Mouse (Mus musculus) MEL (cell line): Measurements from ENCODE around the gene C2. TPM values are rescaled to one million over a fixed set of nuclear protein-coding genes. Genes with fewer than 3 reads are reported as not detected.

ENCODE experiments used
- DNase-seq: peaks from one replicate; pipeline ENCODE4 v3.0.0; 2011; ENCODE audit warnings: low read depth, low spot score
- H3K27ac ChIP-seq: 2 replicates; pipeline ENCODE4 v1.5.1; 2012; ENCODE audit warnings: low read depth, mild to moderate bottlenecking, control low read depth, low read length, moderate library complexity; ENCODE audit not compliant: control insufficient read depth
- H3K27me3 ChIP-seq, 2 experiments: fragments of 150-350 bp in 1 of 2; sonication (generic) in 1 of 2; 2 replicates each; pipeline ENCODE4 v1.6.1; 2012; ENCODE audit warnings: low read length in 2 of 2, mild to moderate bottlenecking in 2 of 2, improper control_type of control experiment in 1 of 2, moderate library complexity in 1 of 2; ENCODE audit not compliant: insufficient read depth in 2 of 2, control insufficient read depth in 1 of 2
- H3K36me3 ChIP-seq, 2 experiments: 2 replicates each; pipeline ENCODE4 v1.6.1; 2012 to 2014; ENCODE audit warnings: low read length in 2 of 2, improper control_type of control experiment in 1 of 2, inconsistent platforms in 1 of 2, mild to moderate bottlenecking in 1 of 2; ENCODE audit not compliant: insufficient read depth in 2 of 2, control insufficient read depth in 1 of 2
- H3K4me1 ChIP-seq, 2 experiments: fragments of 150-350 bp in 1 of 2; sonication (generic) in 1 of 2; 2 replicates each; pipeline ENCODE4 v1.6.1; 2012; ENCODE audit warnings: low read length in 2 of 2, improper control_type of control experiment in 1 of 2, mild to moderate bottlenecking in 1 of 2; ENCODE audit not compliant: insufficient read depth in 2 of 2, control insufficient read depth in 1 of 2
- H3K4me3 ChIP-seq, 2 experiments: fragments of 150-350 bp in 1 of 2; sonication (generic) in 1 of 2; 2 replicates each; pipeline ENCODE4 v1.5.1; 2012; ENCODE audit warnings: low read depth in 2 of 2, low read length in 2 of 2, mild to moderate bottlenecking in 2 of 2, moderate library complexity in 2 of 2, control low read depth in 1 of 2, improper control_type of control experiment in 1 of 2; ENCODE audit not compliant: control insufficient read depth in 1 of 2, insufficient read depth in 1 of 2
- H3K79me2 ChIP-seq: 2 replicates; pipeline ENCODE4 v1.6.1; 2012; ENCODE audit warnings: mild to moderate bottlenecking, low read length, moderate library complexity; ENCODE audit not compliant: control insufficient read depth, poor library complexity, insufficient read depth
- H3K9ac ChIP-seq: 2 replicates; pipeline ENCODE4 v1.6.1; 2012; ENCODE audit warnings: low read depth, mild to moderate bottlenecking, control low read depth, low read length, moderate library complexity; ENCODE audit not compliant: control insufficient read depth, poor library complexity, severe bottlenecking
- H3K9me3 ChIP-seq: fragments of 150-350 bp; sonication (generic); replicated peaks from 2 replicates; pipeline ENCODE4 v1.6.1; 2012; ENCODE audit warnings: mild to moderate bottlenecking, low read length, improper control_type of control experiment, moderate library complexity; ENCODE audit not compliant: insufficient read depth
- E2F4 ChIP-seq: IDR thresholded peaks from 2 replicates; pipeline ENCODE4 v1.6.1; 2011; ENCODE audit warnings: low read depth, low read length, improper control_type of control experiment, borderline replicate concordance
- ELF1 ChIP-seq: IDR thresholded peaks from 2 replicates; pipeline ENCODE4 v1.6.1; 2014; ENCODE audit warnings: low read depth, mild to moderate bottlenecking, inconsistent platforms, low read length, improper control_type of control experiment, moderate library complexity
- EP300 ChIP-seq, 2 experiments: IDR thresholded peaks; 2 replicates each; pipeline ENCODE4 v1.6.1; 2011; ENCODE audit warnings: improper control_type of control experiment in 2 of 2, low read length in 2 of 2, low read depth in 1 of 2, mild to moderate bottlenecking in 1 of 2
- ETS1 ChIP-seq: IDR thresholded peaks from 2 replicates; pipeline ENCODE4 v1.6.1; 2012; ENCODE audit warnings: low read depth, mild to moderate bottlenecking, inconsistent platforms, low read length, improper control_type of control experiment, moderate library complexity
- GABPA ChIP-seq: IDR thresholded peaks from 2 replicates; pipeline ENCODE4 v1.6.1; 2012; ENCODE audit warnings: low read depth, mild to moderate bottlenecking, inconsistent platforms, low read length, improper control_type of control experiment, moderate library complexity
- HCFC1 ChIP-seq: IDR thresholded peaks from 2 replicates; pipeline ENCODE4 v1.6.1; 2012; ENCODE audit warnings: low read depth, mild to moderate bottlenecking, inconsistent platforms, low read length, improper control_type of control experiment, moderate library complexity
- JUND ChIP-seq: IDR thresholded peaks from 2 replicates; pipeline ENCODE4 v1.6.1; 2011; ENCODE audit warnings: low read depth, mild to moderate bottlenecking, improper control_type of control experiment, low read length
- MAX ChIP-seq: IDR thresholded peaks from 2 replicates; pipeline ENCODE4 v1.6.1; 2011; ENCODE audit warnings: low read length, improper control_type of control experiment
- MAZ ChIP-seq: IDR thresholded peaks from 2 replicates; pipeline ENCODE4 v1.6.1; 2012; ENCODE audit warnings: low read depth, mild to moderate bottlenecking, inconsistent platforms, low read length, improper control_type of control experiment
- MEF2A ChIP-seq: IDR thresholded peaks from 2 replicates; pipeline ENCODE4 v1.6.1; 2014; ENCODE audit warnings: low read depth, mild to moderate bottlenecking, inconsistent platforms, low read length, improper control_type of control experiment; ENCODE audit not compliant: poor library complexity, insufficient replicate concordance, severe bottlenecking; ENCODE audit errors: extremely low read depth
- MXI1 ChIP-seq: IDR thresholded peaks from 2 replicates; pipeline ENCODE4 v1.6.1; 2011; ENCODE audit warnings: mild to moderate bottlenecking, low read depth, low read length, improper control_type of control experiment
- MYB ChIP-seq: IDR thresholded peaks from 2 replicates; pipeline ENCODE4 v1.6.1; 2011; ENCODE audit warnings: mild to moderate bottlenecking, low read depth, low read length, improper control_type of control experiment
- MYC ChIP-seq: IDR thresholded peaks from 2 replicates; pipeline ENCODE4 v1.6.1; 2011; ENCODE audit warnings: low read depth, mild to moderate bottlenecking, low read length, improper control_type of control experiment, moderate library complexity
- RCOR1 ChIP-seq: IDR thresholded peaks from 2 replicates; pipeline ENCODE4 v1.6.1; 2012; ENCODE audit warnings: low read depth, mild to moderate bottlenecking, inconsistent platforms, low read length, improper control_type of control experiment
- SIN3A ChIP-seq: IDR thresholded peaks from 2 replicates; pipeline ENCODE4 v1.6.1; 2012; ENCODE audit warnings: low read length, improper control_type of control experiment, inconsistent platforms
- SMC3 ChIP-seq: IDR thresholded peaks from 2 replicates; pipeline ENCODE4 v1.6.1; 2011; ENCODE audit warnings: low read depth, low read length, improper control_type of control experiment
- TCF12 ChIP-seq: IDR thresholded peaks from 2 replicates; pipeline ENCODE4 v1.6.1; 2014; ENCODE audit warnings: low read depth, mild to moderate bottlenecking, inconsistent platforms, low read length, improper control_type of control experiment, moderate library complexity
- USF2 ChIP-seq, 2 experiments: IDR thresholded peaks; 2 replicates each; pipeline ENCODE4 v1.6.1; 2011 to 2012; ENCODE audit warnings: improper control_type of control experiment in 2 of 2, low read length in 2 of 2, borderline replicate concordance in 1 of 2, inconsistent platforms in 1 of 2, low read depth in 1 of 2, mild to moderate bottlenecking in 1 of 2; ENCODE audit not compliant: insufficient read depth in 1 of 2
- ZC3H11A ChIP-seq: IDR thresholded peaks from 2 replicates; pipeline ENCODE4 v1.6.1; 2012; ENCODE audit warnings: low read depth, mild to moderate bottlenecking, inconsistent platforms, low read length, improper control_type of control experiment
- ZMIZ1 ChIP-seq: IDR thresholded peaks from 2 replicates; pipeline ENCODE4 v1.6.1; 2012; ENCODE audit warnings: low read depth, mild to moderate bottlenecking, inconsistent platforms, low read length, improper control_type of control experiment, moderate library complexity
- polyA plus RNA-seq, 2 experiments: library from polyadenylated mRNA; stranded (reverse) in 1 of 2; unstranded in 1 of 2; fragments of >175 nt in 1 of 2; fragments of >200 nt in 1 of 2; gene quantifications; 2 replicates each; pipeline versions ENCODE4 v1.2.1 to v1.2.4; 2012; ENCODE audit warnings: low replicate concordance in 2 of 2, low read depth in 1 of 2; ENCODE audit not compliant: insufficient read length in 2 of 2, insufficient read depth in 1 of 2, missing spikeins in 1 of 2
- total RNA-seq: library from RNA; depleted of rRNA; stranded (reverse); fragments of 300-350 nt; gene quantifications from 2 replicates; pipeline ENCODE4 v1.2.3, GENCODE M21; 2012

C2 gene
- total and polyA plus RNA-seq, 3 experiments, result 2.2 to 9.4 TPM; not detected in 1

DNA sequence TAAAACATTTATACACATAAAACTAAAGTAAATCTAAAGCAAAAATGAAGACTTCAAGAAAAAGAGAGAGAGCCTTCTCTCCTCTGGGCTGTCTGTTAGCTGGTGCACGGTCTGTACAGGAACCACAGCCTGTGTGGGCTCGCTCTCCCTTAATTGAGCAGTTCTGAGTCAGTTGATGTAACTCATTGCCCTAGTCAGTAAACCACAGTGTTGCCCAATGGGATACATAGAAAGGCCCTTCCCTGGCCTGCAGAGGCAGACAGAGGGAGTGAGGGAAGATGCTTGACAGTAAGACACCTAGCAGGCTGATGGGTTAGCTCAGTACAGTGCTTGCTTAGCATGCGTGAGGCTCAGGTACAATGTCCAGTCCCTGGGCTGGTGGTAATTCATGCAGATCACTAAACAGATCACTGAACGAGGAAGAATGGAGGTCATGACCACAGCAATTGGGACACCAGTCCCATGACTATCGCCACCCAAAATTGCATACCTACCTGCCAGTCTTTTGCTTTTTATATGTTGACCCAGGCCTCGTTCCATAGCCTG, 40.0 kb upstream of the C2 start:
- H3K4me1 ChIP-seq, result peaks cover 0 to 7% of the 10 kb centered on the region in 2 experiments; a peak in 2 of 4 replicates
- no peak for DNase-seq
- peaks cover 0 to 6% of the 10 kb centered on the region in 2 experiments; a peak in 2 of 4 replicates for H3K36me3 ChIP-seq
- H3K27me3 ChIP-seq, result no peaks in the 10 kb centered on the region
- H3K9ac ChIP-seq, result no peak overlapping the region
- TF ChIP-seq MAZ (no peak), HCFC1 (no peak), MYC (no peak), MAX (no peak)
- no peak overlapping the region for H3K4me3 ChIP-seq
- no peaks in the 10 kb centered on the region for H3K79me2 ChIP-seq
- no peak overlapping the region for H3K27ac ChIP-seq
- H3K9me3 ChIP-seq, result no peaks in the 10 kb centered on the region

DNA sequence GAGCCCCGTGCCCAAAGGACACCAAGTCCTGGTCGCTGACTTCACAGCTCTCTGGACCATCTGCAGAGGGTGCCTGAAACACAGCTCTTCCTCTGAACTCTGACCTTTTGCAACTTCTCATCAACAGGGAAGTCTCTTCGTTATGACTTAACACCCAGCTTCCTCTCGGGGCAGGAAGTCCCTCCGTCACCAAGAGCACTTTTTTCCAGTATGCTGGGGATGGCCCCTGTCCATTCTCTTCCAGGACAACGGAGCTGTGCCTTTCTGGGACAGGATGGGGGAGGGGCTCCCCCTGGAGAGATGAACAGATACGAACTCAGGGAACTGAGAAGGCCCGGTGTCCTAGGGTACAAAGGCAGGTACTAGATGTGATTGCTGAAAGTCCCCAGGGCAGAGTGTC, 36.8 kb upstream of the C2 start:
- TF ChIP-seq ETS1 (no peak), MAZ (no peak), HCFC1 (no peak), E2F4 (no peak), ZMIZ1 (no peak), MAX (no peak), MYB (no peak), JUND (no peak), MEF2A (no peak), ZC3H11A (no peak), ELF1 (no peak)
- TF ChIP-seq, all 39 proteins: peak for 0
- no peak overlapping the region for H3K4me3 ChIP-seq
- no peak for DNase-seq
- peaks cover 3 to 10% of the 10 kb centered on the region in 2 experiments; a peak in 3 of 4 replicates for H3K4me1 ChIP-seq
- H3K9me3 ChIP-seq, result no peaks in the 10 kb centered on the region
- no peak overlapping the region for H3K9ac ChIP-seq
- peaks cover 5% of the 10 kb centered on the region; the same call in 1 of the 2 replicates for H3K79me2 ChIP-seq
- H3K27ac ChIP-seq, result no peak overlapping the region
- H3K36me3 ChIP-seq, result peaks cover 0 to 6% of the 10 kb centered on the region in 2 experiments; a peak in 2 of 4 replicates
- H3K27me3 ChIP-seq, result no peaks in the 10 kb centered on the region

DNA sequence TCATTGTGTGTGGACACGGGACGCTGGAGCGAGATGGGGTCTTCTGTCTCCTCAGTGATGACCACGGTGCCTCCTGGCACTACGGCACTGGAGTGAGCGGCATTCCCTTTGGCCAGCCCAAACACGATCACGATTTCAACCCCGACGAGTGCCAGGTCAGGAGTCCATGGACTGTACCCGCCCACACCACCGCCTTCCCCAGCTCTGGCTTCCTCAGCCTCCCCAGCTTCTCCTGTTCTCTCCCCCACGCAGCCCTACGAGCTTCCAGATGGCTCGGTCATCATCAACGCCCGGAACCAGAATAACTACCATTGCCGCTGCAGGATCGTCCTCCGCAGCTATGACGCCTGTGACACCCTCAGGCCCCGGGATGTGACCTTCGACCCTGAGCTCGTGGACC, 36.0 kb upstream of the C2 start:
- Histone ChIP-seq H3K27me3 (no peaks in the 10 kb centered on the region), H3K27ac (no peak overlapping the region), H3K36me3 (peaks cover 0 to 6% of the 10 kb centered on the region in 2 experiments; a peak in 2 of 4 replicates), H3K9ac (no peak overlapping the region), H3K4me3 (no peak overlapping the region), H3K79me2 (peaks cover 5% of the 10 kb centered on the region; the same call in 1 of the 2 replicates), H3K4me1 (peaks cover 3 to 10% of the 10 kb centered on the region in 2 experiments; a peak in 3 of 4 replicates), H3K9me3 (no peaks in the 10 kb centered on the region)
- DNase-seq, result no peak
- TF ChIP-seq SMC3, result no peak
- TF ChIP-seq ZMIZ1, result no peak
- TF ChIP-seq HCFC1, result no peak
- TF ChIP-seq E2F4, result no peak
- no peak for TF ChIP-seq ZC3H11A
- no peak for TF ChIP-seq USF2 (IDR thresholded peaks at IDR 0.05; ENCODE audit: borderline replicate concordance in 1 of 2, insufficient read depth in 1 of 2, low read depth in 1 of 2, low read length in 2 of 2)
- no peak for TF ChIP-seq JUND
- no peak for TF ChIP-seq GABPA
- no peak for TF ChIP-seq RCOR1
- TF ChIP-seq SIN3A, result no peak
- TF ChIP-seq EP300 (IDR thresholded peaks at IDR 0.05; ENCODE audit: low read depth in 1 of 2, low read length in 2 of 2), result no peak
- no peak for TF ChIP-seq TCF12
- TF ChIP-seq MXI1, result no peak
